Mouse (Mus musculus) kidney, adult 9 months (tissue): Measurements from ENCODE around the gene Irf2.
A peak's percentile ranks its signal among the peaks of the same experiment; 100 is the strongest.

Experiments used
- DNase-seq: peaks from one replicate; pipeline ENCODE4 v3.0.0; 2022

The Irf2 gene

GRCm38 (mm10) chr8:46811021-46811622, 71.6 kb downstream of the Irf2 start:
- no peak for DNase-seq

GRCm38 (mm10) chr8:46811944-46812343, 72.4 kb downstream of the Irf2 start:
- no peak for DNase-seq

- no peak for DNase-seq
Measured at GRCm38 (mm10) chr8:46812966-46813365, 73.4 kb downstream of the Irf2 start.

GRCm38 (mm10) chr8:46818106-46818989, 78.8 kb downstream of the Irf2 start:
- no peak for DNase-seq

- no peak for DNase-seq
Measured at GRCm38 (mm10) chr8:46818990-46819288, 79.4 kb downstream of the Irf2 start.

GRCm38 (mm10) chr8:46828734-46829413, 89.3 kb downstream of the Irf2 start:
- DNase-seq = no peak

- DNase-seq = no peak
Measured at GRCm38 (mm10) chr8:46829414-46830111, 90.0 kb downstream of the Irf2 start.

- DNase-seq = peak; percentile 93
Measured at GRCm38 (mm10) chr8:46830112-46830855, 90.8 kb downstream of the Irf2 start.

GRCm38 (mm10) chr8:46831916-46832315, 92.4 kb downstream of the Irf2 start:
- DNase-seq = peak; percentile 62

- no peak for DNase-seq
Measured at GRCm38 (mm10) chr8:46832399-46832798, 92.9 kb downstream of the Irf2 start.

- DNase-seq = no peak
Measured at GRCm38 (mm10) chr8:46833763-46834162, 94.2 kb downstream of the Irf2 start.

GRCm38 (mm10) chr8:46834440-46834839, 94.9 kb downstream of the Irf2 start:
- no peak for DNase-seq

- no peak for DNase-seq
Measured at GRCm38 (mm10) chr8:46836011-46836652, 96.6 kb downstream of the Irf2 start.

GRCm38 (mm10) chr8:46836949-46837348, 97.4 kb downstream of the Irf2 start:
- DNase-seq = no peak

GRCm38 (mm10) chr8:46838052-46838451, 98.5 kb downstream of the Irf2 start:
- no peak for DNase-seq

- DNase-seq = no peak
Measured at GRCm38 (mm10) chr8:46840390-46840789, 100.9 kb downstream of the Irf2 start.

- no peak for DNase-seq
Measured at GRCm38 (mm10) chr8:46840791-46841190, 101.3 kb downstream of the Irf2 start.

- DNase-seq = peak; percentile 95
Measured at GRCm38 (mm10) chr8:46842676-46843181, 103.2 kb downstream of the Irf2 start.

- DNase-seq = no peak
Measured at GRCm38 (mm10) chr8:46843855-46844254, 104.3 kb downstream of the Irf2 start.

GRCm38 (mm10) chr8:46844371-46844973, 104.9 kb downstream of the Irf2 start:
- no peak for DNase-seq
